8 mouse cellular contexts compared by ENCODE assay signal in genomic region chr4:34231270-34231669, GRCm38 (mm10).
DNase-seq lines count a peak whose midpoint lies in the region; ATAC-seq and TF ChIP-seq lines count a peak whose summit lies in the region.

No protein-coding gene starts in this region.

- H3K27me3 ChIP-seq in thymus, adult 2 months (ENCODE audit: control insufficient read depth, insufficient read depth, low read length), result no peaks in the 10 kb centered on the region
- no peaks in the 10 kb centered on the region for H3K27me3 ChIP-seq in midbrain, embryonic 10.5 days (ENCODE audit: low read depth, poor library complexity, severe bottlenecking)

- peak; percentile 98 for ATAC-seq in frontal cortex, adult (ENCODE audit: low TSS enrichment)

- TF ChIP-seq CTCF in thymus, adult 2 months (IDR thresholded peaks at IDR 0.05; ENCODE audit: borderline replicate concordance, control insufficient read depth, extremely low read depth, insufficient read depth, low read length, poor library complexity), result no peak

- no peak overlapping the region for H3K4me3 ChIP-seq in thymus, adult 2 months (ENCODE audit: control insufficient read depth, insufficient read depth, low read length)
- H3K4me3 ChIP-seq in midbrain, embryonic 10.5 days, result no peak overlapping the region

- 9% methylated on average over 3 of the region's 3 CpGs for WGBS in thymus, adult 2 months
- 13% methylated on average over 3 of the region's 3 CpGs for WGBS in midbrain, embryonic 10.5 days

- no peak for TF ChIP-seq POLR2A in thymus, adult 2 months (IDR thresholded peaks at IDR 0.05; ENCODE audit: control insufficient read depth, extremely low read depth, insufficient read depth, low read length, poor library complexity)

- H3K36me3 ChIP-seq in thymus, adult 2 months (ENCODE audit: control insufficient read depth, insufficient read depth, low read length), result no peaks in the 10 kb centered on the region
- no peaks in the 10 kb centered on the region for H3K36me3 ChIP-seq in midbrain, embryonic 10.5 days

- H3K27ac ChIP-seq in thymus, adult 2 months (ENCODE audit: control insufficient read depth, insufficient read depth, low read length), result no peak overlapping the region
- no peak overlapping the region for H3K27ac ChIP-seq in midbrain, embryonic 10.5 days (replicated peaks)

- H3K9me3 ChIP-seq in midbrain, embryonic 10.5 days (replicated peaks), result no peaks in the 10 kb centered on the region

- peak; percentile 39 for DNase-seq in thymus, adult 2 months
- DNase-seq in thymus, adult 18-20 months, result no peak
- DNase-seq in cerebellum, adult 8-10 months, result peak; percentile 78
- peak; percentile 51 for DNase-seq in induced T-regulatory cell, adult 2 months (ENCODE audit: low read depth)
- peak; percentile 55 for DNase-seq in left cerebral cortex, adult 11 months (ENCODE audit: low spot score)
- DNase-seq in midbrain, embryonic 10.5 days (ENCODE audit: low spot score), result peak; percentile 70
- DNase-seq in right cerebral cortex, postnatal 36 days (ENCODE audit: low spot score in 2 of 2), result peak; percentile 48 to 53

- no peaks in the 10 kb centered on the region for H3K4me1 ChIP-seq in thymus, adult 2 months (replicated peaks; ENCODE audit: control insufficient read depth, insufficient read depth, low read length)
- no peaks in the 10 kb centered on the region; the same call in 1 of the 2 replicates for H3K4me1 ChIP-seq in midbrain, embryonic 10.5 days

Comparison
In these comparisons a context has a peak if more than half of its experiments do, and no peak if none do; other contexts are left out.
1. DNase-seq: peak in thymus, adult 2 months (single experiment), cerebellum, adult 8-10 months (single experiment), induced T-regulatory cell, adult 2 months (single experiment), left cerebral cortex, adult 11 months (single experiment), midbrain, embryonic 10.5 days (single experiment) and right cerebral cortex, postnatal 36 days (2 of 2); none in thymus, adult 18-20 months (0 of 2).